Mouse (Mus musculus) heart, postnatal 0 days (tissue): ENCODE measurements around the gene Tex45.

Experiments used
- CTCF ChIP-seq: IDR thresholded peaks from 2 replicates; pipeline ENCODE4 v1.5.1; 2016; ENCODE audit warnings: antibody characterized with exemption, control low read depth, low read depth
- EP300 ChIP-seq: IDR thresholded peaks from 2 replicates; pipeline ENCODE4 v1.6.1; 2016; ENCODE audit warnings: antibody characterized with exemption, low read depth

DNA sequence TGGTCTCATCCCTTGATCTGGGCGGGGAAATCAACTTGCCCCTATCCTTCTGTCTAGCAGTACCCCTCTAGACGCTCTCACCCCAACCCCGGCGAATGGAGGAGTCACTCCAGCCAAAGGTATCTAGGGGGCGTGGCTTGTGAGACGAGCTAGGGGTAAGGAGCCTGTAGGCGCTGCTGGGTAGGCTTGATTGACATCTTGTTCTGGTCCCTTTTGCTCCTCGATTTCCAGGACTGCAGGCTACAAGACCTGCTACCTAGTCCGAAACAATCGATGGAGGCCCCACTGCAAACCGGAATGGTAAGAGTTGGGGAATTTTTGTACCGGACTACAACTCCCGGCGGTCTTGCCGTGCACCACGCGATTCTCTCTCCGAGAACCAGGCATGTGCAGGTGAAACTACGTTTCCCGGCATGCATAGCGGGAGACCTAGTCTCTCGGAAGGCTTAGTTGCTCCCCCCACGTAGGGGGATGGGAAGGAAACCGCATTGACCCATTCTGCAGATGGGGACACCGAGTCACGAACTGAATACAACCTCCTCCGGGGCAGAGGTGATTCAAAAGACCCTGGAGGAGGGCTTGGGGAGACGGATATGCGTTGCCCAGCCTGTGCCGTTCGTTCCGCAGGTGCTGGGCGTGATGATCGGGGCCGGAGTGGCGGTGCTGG is 45.9 kb downstream of the Tex45 start:
- no peak for TF ChIP-seq EP300
- TF ChIP-seq CTCF, result no peak
